Mouse (Mus musculus): ENCODE measurements around the gene Hk1.

Gene Hk1

GRCm38 (mm10) chr10:62275235-62275634 is 104.5 kb downstream of the Hk1 start:
- DNase-seq (ENCODE audit: low read depth, low spot score): peak; percentile 86

- no peak for DNase-seq (ENCODE audit: low read depth, low spot score)
Observed at GRCm38 (mm10) chr10:62269278-62269677, 110.4 kb downstream of the Hk1 start.

GRCm38 (mm10) chr10:62264299-62264698 is 115.4 kb downstream of the Hk1 start:
- no peak for DNase-seq (ENCODE audit: low read depth, low spot score)

GRCm38 (mm10) chr10:62261115-62261886 is 118.4 kb downstream of the Hk1 start:
- peak; percentile 89 for DNase-seq (ENCODE audit: low read depth, low spot score)

- no peak for DNase-seq (ENCODE audit: low read depth, low spot score)
Observed at GRCm38 (mm10) chr10:62258298-62258697, 121.4 kb downstream of the Hk1 start.

- DNase-seq (ENCODE audit: low read depth, low spot score): no peak
Observed at GRCm38 (mm10) chr10:62252496-62253235, 127.0 kb downstream of the Hk1 start.

GRCm38 (mm10) chr10:62252000-62252488 is 127.7 kb downstream of the Hk1 start, which contains the start of gene Tacr2:
TSS of gene Tacr2 (plus strand) at chr10:62252438.
- no peak for DNase-seq (ENCODE audit: low read depth, low spot score)

GRCm38 (mm10) chr10:62247815-62248214 is 131.9 kb downstream of the Hk1 start:
- DNase-seq (ENCODE audit: low read depth, low spot score): peak; percentile 35

GRCm38 (mm10) chr10:62247156-62247555 is 132.6 kb downstream of the Hk1 start:
- no peak for DNase-seq (ENCODE audit: low read depth, low spot score)

GRCm38 (mm10) chr10:62244067-62244466 is 135.6 kb downstream of the Hk1 start:
- DNase-seq (ENCODE audit: low read depth, low spot score): no peak

- DNase-seq (ENCODE audit: low read depth, low spot score): peak; percentile 13
Observed at GRCm38 (mm10) chr10:62242896-62243295, 136.8 kb downstream of the Hk1 start.

- no peak for DNase-seq (ENCODE audit: low read depth, low spot score)
Observed at GRCm38 (mm10) chr10:62242358-62242757, 137.3 kb downstream of the Hk1 start.

- DNase-seq (ENCODE audit: low read depth, low spot score): no peak
Observed at GRCm38 (mm10) chr10:62239270-62239669, 140.4 kb downstream of the Hk1 start.

- DNase-seq (ENCODE audit: low read depth, low spot score): no peak
Observed at GRCm38 (mm10) chr10:62238688-62239087, 141.0 kb downstream of the Hk1 start.

GRCm38 (mm10) chr10:62237205-62237604 is 142.5 kb downstream of the Hk1 start:
- no peak for DNase-seq (ENCODE audit: low read depth, low spot score)

- no peak for DNase-seq (ENCODE audit: low read depth, low spot score)
Observed at GRCm38 (mm10) chr10:62236165-62236564, 143.5 kb downstream of the Hk1 start.

- DNase-seq (ENCODE audit: low read depth, low spot score): no peak
Observed at GRCm38 (mm10) chr10:62231811-62232210, 147.9 kb downstream of the Hk1 start.

GRCm38 (mm10) chr10:62231395-62231732 is 148.3 kb downstream of the Hk1 start:
- no peak for DNase-seq (ENCODE audit: low read depth, low spot score)

- DNase-seq (ENCODE audit: low read depth, low spot score): peak; percentile 49
Observed at GRCm38 (mm10) chr10:62230708-62231394, 148.9 kb downstream of the Hk1 start, which contains the start of gene Tspan15. TSS of gene Tspan15 (minus strand) at chr10:62231251.

GRCm38 (mm10) chr10:62228126-62228525 is 151.6 kb downstream of the Hk1 start:
- DNase-seq (ENCODE audit: low read depth, low spot score): no peak

- DNase-seq (ENCODE audit: low read depth, low spot score): no peak
Observed at GRCm38 (mm10) chr10:62225839-62226238, 153.9 kb downstream of the Hk1 start.

GRCm38 (mm10) chr10:62224231-62224630 is 155.5 kb downstream of the Hk1 start:
- DNase-seq (ENCODE audit: low read depth, low spot score): no peak
